26 mouse cellular contexts compared by ENCODE assay signal in genomic region chr15:84291097-84291496, GRCm38 (mm10).
"Had no signal": no experiment of that assay in that cellular context is flagged by ENCODE, and none has a peak within 500 bp of the region (broad histone marks: within the 10 kb centered on the region; RNA-seq: fewer than 3 reads in every experiment).

No protein-coding gene starts in this region.

- H3K36me3 ChIP-seq: embryonic facial prominence, embryonic 12.5 days; embryonic facial prominence, embryonic 13.5 days; embryonic facial prominence, embryonic 15.5 days; forebrain, embryonic 10.5 days; forebrain, embryonic 12.5 days; forebrain, embryonic 15.5 days had no signal

- H3K27me3 ChIP-seq: embryonic facial prominence, embryonic 12.5 days; embryonic facial prominence, embryonic 13.5 days; embryonic facial prominence, embryonic 15.5 days; forebrain, embryonic 13.5 days; forebrain, embryonic 15.5 days had no signal

- H3K4me3 ChIP-seq: embryonic facial prominence, embryonic 10.5 days; embryonic facial prominence, embryonic 12.5 days; embryonic facial prominence, embryonic 13.5 days; embryonic facial prominence, embryonic 15.5 days; erythroblast, embryonic 14.5 days; forebrain, embryonic 10.5 days; forebrain, embryonic 12.5 days; forebrain, embryonic 13.5 days; forebrain, embryonic 15.5 days; gastrocnemius, adult 2 months; heart, adult 2 months had no signal

- DNase-seq: cerebellum, adult 8-10 months; cerebellum, adult 9-10 months; cerebellum, adult 9-11 months; cerebellum, postnatal 10 days; cerebellum, postnatal 14 days; cerebellum, postnatal 25 days; cerebellum, postnatal 36 days; embryo, embryonic 11 days; forebrain, postnatal 0 days; gastrocnemius, adult 2 months; gastrocnemius, postnatal 10 days; gastrocnemius, postnatal 14 days; gastrocnemius, postnatal 25 days; gastrocnemius, postnatal 36 days; heart, adult 11 months; heart, adult 18-20 months; heart, adult 2 months had no signal

- H3K4me2 ChIP-seq: embryonic facial prominence, embryonic 12.5 days; embryonic facial prominence, embryonic 13.5 days; embryonic facial prominence, embryonic 15.5 days; forebrain, embryonic 12.5 days; forebrain, embryonic 13.5 days; forebrain, embryonic 15.5 days had no signal
